Mouse (Mus musculus): ENCODE measurements around the gene Gstt2. TPM values are rescaled to one million over a fixed set of nuclear protein-coding genes. Genes with fewer than 3 reads are reported as not detected.
"Not testable (repeated sequence)": the region's sequence is repeated elsewhere in the genome, so short reads cannot be mapped to it uniquely, and the experiment has no call there.

Gstt2 gene
- polyA plus RNA-seq, 1 experiment from 2014 or later: 77.4 TPM

- DNase-seq (ENCODE audit: low spot score): no peak
- Histone ChIP-seq H3K36me3 (ENCODE audit: control insufficient read depth, insufficient read depth, low read length) (no peaks in the 10 kb centered on the region), H3K4me1 (replicated peaks; ENCODE audit: control insufficient read depth, insufficient read depth) (no peaks in the 10 kb centered on the region), H3K4me2 (replicated peaks; ENCODE audit: low read depth) (peak overlapping the region; percentile 42), H3K27me3 (ENCODE audit: control insufficient read depth, insufficient read depth, low read length) (no peaks in the 10 kb centered on the region), H3K27ac (replicated peaks) (no peak overlapping the region; the same call in 1 of the 2 replicates), H3K4me3 (ENCODE audit: low read depth, low read length) (peak overlapping the region; percentile 23), H3K9me3 (ENCODE audit: control insufficient read depth, low read length) (no peaks in the 10 kb centered on the region), H3K9ac (ENCODE audit: low read length) (no peak overlapping the region)
- no peak for TF ChIP-seq EP300 (optimal IDR thresholded peaks at IDR 0.05)
- no peak for TF ChIP-seq CTCF (IDR thresholded peaks at IDR 0.05; ENCODE audit: low read depth)
- ATAC-seq (ENCODE audit: low FRiP score, low TSS enrichment): no peak; the same call in 1 of the 2 replicates
- 35% methylated on average over 10 of the region's 10 CpGs for WGBS
Measured at GRCm38 (mm10) chr10:75872025-75872914, 35.0 kb upstream of the Gstt2 start.

- ATAC-seq (ENCODE audit: low FRiP score, low TSS enrichment) (no peak), DNase-seq (ENCODE audit: low spot score) (no peak)
- Histone ChIP-seq H3K9ac (ENCODE audit: low read length) (no peak overlapping the region), H3K4me1 (replicated peaks; ENCODE audit: control insufficient read depth, insufficient read depth) (no peaks in the 10 kb centered on the region), H3K27ac (replicated peaks) (no peak overlapping the region), H3K4me3 (ENCODE audit: low read depth, low read length) (no peak overlapping the region), H3K4me2 (replicated peaks; ENCODE audit: low read depth) (no peak overlapping the region), H3K27me3 (ENCODE audit: control insufficient read depth, insufficient read depth, low read length) (no peaks in the 10 kb centered on the region), H3K36me3 (ENCODE audit: control insufficient read depth, insufficient read depth, low read length) (0 out of 2 replicates have a peak, but pooled peaks cover 3% of the 10 kb centered on the region), H3K9me3 (ENCODE audit: control insufficient read depth, low read length) (no peaks in the 10 kb centered on the region)
- WGBS: 79% methylated on average over 5 of the region's 5 CpGs
- TF ChIP-seq EP300 (optimal IDR thresholded peaks at IDR 0.05) (no peak), CTCF (IDR thresholded peaks at IDR 0.05; ENCODE audit: low read depth) (no peak)
Measured at GRCm38 (mm10) chr10:75861587-75861986, 24.4 kb upstream of the Gstt2 start.

GRCm38 (mm10) chr10:75860746-75861145 is 23.5 kb upstream of the Gstt2 start:
- no peak for DNase-seq (ENCODE audit: low spot score)
- TF ChIP-seq CTCF (IDR thresholded peaks at IDR 0.05; ENCODE audit: low read depth) (no peak), EP300 (optimal IDR thresholded peaks at IDR 0.05) (no peak)
- ATAC-seq (ENCODE audit: low FRiP score, low TSS enrichment): no peak
- peak overlapping the region; percentile 83 for H3K27ac ChIP-seq (replicated peaks)
- no peak overlapping the region for H3K4me3 ChIP-seq (ENCODE audit: low read depth, low read length)
- no peak overlapping the region for H3K9ac ChIP-seq (ENCODE audit: low read length)
- H3K9me3 ChIP-seq (ENCODE audit: control insufficient read depth, low read length): no peaks in the 10 kb centered on the region
- H3K27me3 ChIP-seq (ENCODE audit: control insufficient read depth, insufficient read depth, low read length): no peaks in the 10 kb centered on the region
- no peak overlapping the region for H3K4me2 ChIP-seq (replicated peaks; ENCODE audit: low read depth)
- H3K4me1 ChIP-seq (replicated peaks; ENCODE audit: control insufficient read depth, insufficient read depth): no peaks in the 10 kb centered on the region
- WGBS: 33% methylated on average over 7 of the region's 7 CpGs
- H3K36me3 ChIP-seq (ENCODE audit: control insufficient read depth, insufficient read depth, low read length): 0 out of 2 replicates have a peak, but pooled peaks cover 3% of the 10 kb centered on the region

GRCm38 (mm10) chr10:75859786-75860470 is 22.7 kb upstream of the Gstt2 start, which contains the start of gene Mif:
Gene Mif, minus strand, starts transcription at chr10:75860240.
- Histone ChIP-seq H3K4me3 (ENCODE audit: low read depth, low read length) (peak within 1 kb of the TSS; percentile 59), H3K9ac (ENCODE audit: low read length) (peak within 1 kb of the TSS; percentile 74), H3K27ac (replicated peaks) (peak within 1 kb of the TSS; percentile 83), H3K4me2 (replicated peaks; ENCODE audit: low read depth) (peak within 1 kb of the TSS; percentile 72)
- peak; percentile 97 for ATAC-seq (ENCODE audit: low FRiP score, low TSS enrichment)
- H3K27me3 ChIP-seq (ENCODE audit: control insufficient read depth, insufficient read depth, low read length); H3K4me1 ChIP-seq (replicated peaks; ENCODE audit: control insufficient read depth, insufficient read depth); H3K36me3 ChIP-seq (ENCODE audit: control insufficient read depth, insufficient read depth, low read length); H3K9me3 ChIP-seq (ENCODE audit: control insufficient read depth, low read length): not testable (repeated sequence)
- under 1% methylated on average over 34 of the region's 46 CpGs for WGBS
- peak; percentile 96 for DNase-seq (ENCODE audit: low spot score)
- peak; percentile 24 for TF ChIP-seq CTCF (IDR thresholded peaks at IDR 0.05; ENCODE audit: low read depth)

- DNase-seq (ENCODE audit: low spot score) (peak; percentile 58), ATAC-seq (ENCODE audit: low FRiP score, low TSS enrichment) (no peak; the same call in 1 of the 2 replicates)
- H3K4me1 ChIP-seq (replicated peaks; ENCODE audit: control insufficient read depth, insufficient read depth): no peaks in the 10 kb centered on the region
- H3K9me3 ChIP-seq (ENCODE audit: control insufficient read depth, low read length): no peaks in the 10 kb centered on the region
- H3K36me3 ChIP-seq (ENCODE audit: control insufficient read depth, insufficient read depth, low read length): 0 out of 2 replicates have a peak, but pooled peaks cover 3% of the 10 kb centered on the region
- H3K9ac ChIP-seq (ENCODE audit: low read length): peak overlapping the region; percentile 74
- WGBS: 2% methylated on average over 27 of the region's 27 CpGs
- peak overlapping the region; percentile 59 for H3K4me3 ChIP-seq (ENCODE audit: low read depth, low read length)
- no peaks in the 10 kb centered on the region for H3K27me3 ChIP-seq (ENCODE audit: control insufficient read depth, insufficient read depth, low read length)
- peak overlapping the region; percentile 83 for H3K27ac ChIP-seq (replicated peaks)
- peak; percentile 31; the same call in 1 of the 2 replicates for TF ChIP-seq CTCF (IDR thresholded peaks at IDR 0.05; ENCODE audit: low read depth)
- TF ChIP-seq EP300 (optimal IDR thresholded peaks at IDR 0.05): no peak
- peak overlapping the region; percentile 72 for H3K4me2 ChIP-seq (replicated peaks; ENCODE audit: low read depth)
Measured at GRCm38 (mm10) chr10:75859107-75859746, 22.0 kb upstream of the Gstt2 start.

Data from stomach, postnatal 0 days (tissue).